Mouse (Mus musculus) liver, embryonic 14.5 days (tissue): ENCODE measurements around the gene Fzd4. TPM values are rescaled to one million over a fixed set of nuclear protein-coding genes. Genes with fewer than 3 reads are reported as not detected.
A peak's percentile ranks its signal among the peaks of the same experiment; 100 is the strongest.

ENCODE experiments used
- ATAC-seq: fragments of 200-750 bp; cut with Nextera tagmentation; 2 replicates; pipeline ENCODE4 v1.8.0; 2017; ENCODE audit warnings: moderate number of reproducible peaks, mild to moderate bottlenecking, moderate library complexity; ENCODE audit not compliant: insufficient read depth
- DNase-seq, 3 experiments: peaks; one replicate each; pipeline ENCODE4 v3.0.0-alpha.2; 2012 to 2013; ENCODE audit warnings: low read depth in 3 of 3, low spot score in 3 of 3
- H3K27ac ChIP-seq: fragments of 300-500 bp; sonication (generic); 2 replicates; pipeline ENCODE4 v1.5.1; 2014; ENCODE audit warnings: moderate library complexity, mild to moderate bottlenecking, control low read depth, inconsistent platforms
- H3K27me3 ChIP-seq: fragments of 300-500 bp; sonication (generic); 2 replicates; pipeline ENCODE4 v1.6.1; 2014; ENCODE audit warnings: mild to moderate bottlenecking, low read length, moderate library complexity; ENCODE audit not compliant: control insufficient read depth, insufficient read depth
- H3K36me3 ChIP-seq: fragments of 300-500 bp; sonication (generic); replicated peaks from 2 replicates; pipeline ENCODE4 v1.6.1; 2014; ENCODE audit warnings: low read depth; ENCODE audit not compliant: control insufficient read depth, insufficient read depth
- H3K4me1 ChIP-seq, 2 experiments: fragments of 200-500 bp in 1 of 2; fragments of 300-500 bp in 1 of 2; sonication (generic) in 1 of 2; replicated peaks; 2 replicates each; pipeline ENCODE4 v1.6.1; 2012 to 2014; ENCODE audit warnings: antibody characterized with exemption in 1 of 2, inconsistent platforms in 1 of 2, low read length in 1 of 2; ENCODE audit not compliant: control insufficient read depth in 2 of 2, insufficient read depth in 2 of 2
- H3K4me2 ChIP-seq: fragments of 300-500 bp; sonication (generic); 2 replicates; pipeline ENCODE4 v1.6.1; 2014; ENCODE audit warnings: low read depth, mild to moderate bottlenecking, control low read depth, moderate library complexity
- H3K4me3 ChIP-seq, 2 experiments: fragments of 200-500 bp in 1 of 2; fragments of 300-500 bp in 1 of 2; sonication (generic) in 1 of 2; 2 replicates each; pipeline ENCODE4 v1.5.1; 2012 to 2014; ENCODE audit warnings: low read depth in 2 of 2, low read length in 2 of 2, mild to moderate bottlenecking in 2 of 2, control low read depth in 1 of 2, inconsistent platforms in 1 of 2, moderate library complexity in 1 of 2; ENCODE audit not compliant: insufficient read depth in 1 of 2
- H3K9ac ChIP-seq: fragments of 300-500 bp; sonication (generic); replicated peaks from 2 replicates; pipeline ENCODE4 v1.6.1; 2014; ENCODE audit warnings: mild to moderate bottlenecking, control low read depth, moderate library complexity
- H3K9me3 ChIP-seq: fragments of 300-500 bp; sonication (generic); 2 replicates; pipeline ENCODE4 v1.6.1; 2016; ENCODE audit warnings: low read length, mixed read lengths; ENCODE audit not compliant: control insufficient read depth
- CTCF ChIP-seq: IDR thresholded peaks from 2 replicates; pipeline ENCODE4 v1.5.1; 2016; ENCODE audit warnings: antibody characterized with exemption, low read depth, control low read depth
- EP300 ChIP-seq: IDR thresholded peaks from 2 replicates; pipeline ENCODE4 v1.6.1; 2016; ENCODE audit warnings: antibody characterized with exemption, low read depth
- WGBS: fragments of 180-500 bp; shearing (Covaris S2); extraction: QIAGEN DNeasy Blood & Tissue Kit; methylation state at CpG from one replicate; pipeline ENCODE4 v1.1.7; 2014; ENCODE audit not compliant: insufficient replicate concordance; 5-methylcytosine and 5-hydroxymethylcytosine counted together
- polyA plus RNA-seq, 2 experiments: library from polyadenylated mRNA; depleted of rRNA in 1 of 2; stranded (reverse) in 1 of 2; unstranded in 1 of 2; fragments of >200 nt; fragmentation: Nextera tagmentation in 1 of 2; extraction: Ambion mirVana in 1 of 2; gene quantifications; 2 replicates each; pipeline versions ENCODE4 v1.2.1 to v1.2.3; 2012 to 2014

Fzd4 gene
- polyA plus RNA-seq, 2 experiments = 2.0 TPM

GRCm38 (mm10) chr7:89437589-89437988, 33.4 kb downstream of the Fzd4 start:
- Histone ChIP-seq H3K36me3 (no peaks in the 10 kb centered on the region), H3K9me3 (no peaks in the 10 kb centered on the region), H3K4me2 (no peak overlapping the region), H3K9ac (no peak overlapping the region), H3K4me3 (no peak overlapping the region), H3K27ac (no peak overlapping the region), H3K27me3 (no peaks in the 10 kb centered on the region), H3K4me1 (peaks cover 0 to 6% of the 10 kb centered on the region in 2 experiments; a peak in 1 of 4 replicates)
- WGBS = 35% methylated on average over 4 of the region's 4 CpGs
- DNase-seq (no peak), ATAC-seq (no peak)
- TF ChIP-seq CTCF = peak; percentile 56
- no peak for TF ChIP-seq EP300

- no peak for TF ChIP-seq EP300
- no peak for TF ChIP-seq CTCF
- H3K36me3 ChIP-seq = no peaks in the 10 kb centered on the region
- no peaks in the 10 kb centered on the region for H3K27me3 ChIP-seq
- H3K9ac ChIP-seq = no peak overlapping the region
- H3K9me3 ChIP-seq = no peaks in the 10 kb centered on the region
- 44% methylated on average over 7 of the region's 7 CpGs for WGBS
- H3K27ac ChIP-seq = no peak overlapping the region
- H3K4me2 ChIP-seq = no peak overlapping the region
- DNase-seq (no peak), ATAC-seq (no peak)
- no peak overlapping the region for H3K4me3 ChIP-seq
- H3K4me1 ChIP-seq = no peaks in the 10 kb centered on the region
These were observed 37.1 kb downstream of the Fzd4 start for GRCm38 (mm10) chr7:89441291-89441690.

DNA sequence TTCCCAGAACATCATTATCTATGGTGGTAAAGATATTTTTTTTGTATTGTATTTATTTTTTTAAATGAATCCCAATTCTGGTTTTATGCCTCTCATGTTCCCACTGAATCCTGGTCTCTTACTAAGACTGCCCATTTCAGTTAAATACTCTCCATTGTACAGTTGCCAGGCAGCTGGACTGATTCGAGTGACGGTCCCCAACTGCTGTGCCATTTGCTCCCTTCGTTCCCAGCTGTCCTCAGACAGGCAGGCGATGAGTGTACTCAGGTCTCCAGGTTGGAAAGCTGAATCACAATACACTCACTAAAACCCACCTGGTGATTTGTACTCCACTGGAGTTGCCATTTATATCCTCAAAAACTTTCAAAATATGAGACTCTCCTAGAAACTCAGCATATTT, 38.1 kb downstream of the Fzd4 start:
- TF ChIP-seq EP300 = no peak
- no peak for TF ChIP-seq CTCF
- no peak overlapping the region for H3K4me2 ChIP-seq
- 64% methylated on average over 4 of the region's 4 CpGs for WGBS
- H3K4me1 ChIP-seq = no peaks in the 10 kb centered on the region
- no peak overlapping the region for H3K9ac ChIP-seq
- DNase-seq (no peak), ATAC-seq (no peak)
- no peaks in the 10 kb centered on the region for H3K36me3 ChIP-seq
- no peaks in the 10 kb centered on the region for H3K27me3 ChIP-seq
- no peaks in the 10 kb centered on the region for H3K9me3 ChIP-seq
- no peak overlapping the region for H3K4me3 ChIP-seq
- H3K27ac ChIP-seq = no peak overlapping the region

- Histone ChIP-seq H3K9ac (no peak overlapping the region), H3K27ac (no peak overlapping the region), H3K36me3 (no peaks in the 10 kb centered on the region), H3K27me3 (no peaks in the 10 kb centered on the region), H3K4me2 (no peak overlapping the region), H3K4me1 (no peaks in the 10 kb centered on the region), H3K4me3 (no peak overlapping the region), H3K9me3 (no peaks in the 10 kb centered on the region)
- ATAC-seq (no peak), DNase-seq (peak in 1 of 3 experiments; percentile 10)
- TF ChIP-seq EP300 (no peak), CTCF (no peak)
- 38% methylated on average over 4 of the region's 4 CpGs for WGBS
These were observed 41.0 kb downstream of the Fzd4 start for GRCm38 (mm10) chr7:89445137-89445536.

GRCm38 (mm10) chr7:89450312-89450711, 46.2 kb downstream of the Fzd4 start:
- H3K4me3 ChIP-seq = no peak overlapping the region
- no peaks in the 10 kb centered on the region for H3K36me3 ChIP-seq
- no peaks in the 10 kb centered on the region for H3K4me1 ChIP-seq
- H3K9ac ChIP-seq = no peak overlapping the region
- H3K4me2 ChIP-seq = no peak overlapping the region
- 19% methylated on average over 2 of the region's 2 CpGs for WGBS
- TF ChIP-seq CTCF (no peak), EP300 (no peak)
- no peaks in the 10 kb centered on the region for H3K9me3 ChIP-seq
- H3K27me3 ChIP-seq = no peaks in the 10 kb centered on the region
- DNase-seq (no peak), ATAC-seq (no peak)
- no peak overlapping the region for H3K27ac ChIP-seq
